Mouse (Mus musculus): ENCODE data around the gene Bmp7. TPM values are rescaled to one million over a fixed set of nuclear protein-coding genes. Genes with fewer than 3 reads are reported as not detected.
A peak's percentile ranks its signal among the peaks of the same experiment; 100 is the strongest.

Bmp7 gene
- polyA plus RNA-seq, 1 experiment from 2014 or later: 54.2 TPM

GRCm38 (mm10) chr2:172926311-172926710 lies 13.8 kb downstream of the Bmp7 start:
- H3K9ac ChIP-seq (ENCODE audit: low read depth, low read length): no peak overlapping the region
- WGBS: 84% methylated on average over 4 of the region's 4 CpGs
- no peaks in the 10 kb centered on the region for H3K36me3 ChIP-seq (ENCODE audit: control insufficient read depth, insufficient read depth, low read length)
- H3K27me3 ChIP-seq (ENCODE audit: control insufficient read depth, insufficient read depth, low read length): no peaks in the 10 kb centered on the region
- no peak for ATAC-seq (ENCODE audit: low FRiP score, low TSS enrichment)
- H3K4me3 ChIP-seq (ENCODE audit: low read length): no peak overlapping the region
- no peak overlapping the region for H3K27ac ChIP-seq (ENCODE audit: low read depth, low read length)
- peaks cover 36% of the 10 kb centered on the region for H3K4me1 ChIP-seq (ENCODE audit: control insufficient read depth, insufficient read depth, low read length)
- no peak overlapping the region for H3K4me2 ChIP-seq (replicated peaks; ENCODE audit: low read depth, low read length)
- H3K9me3 ChIP-seq (ENCODE audit: control insufficient read depth, low read length): no peaks in the 10 kb centered on the region

GRCm38 (mm10) chr2:172924961-172925360 lies 15.2 kb downstream of the Bmp7 start:
- Histone ChIP-seq H3K36me3 (ENCODE audit: control insufficient read depth, insufficient read depth, low read length) (no peaks in the 10 kb centered on the region), H3K4me3 (ENCODE audit: low read length) (no peak overlapping the region), H3K27me3 (ENCODE audit: control insufficient read depth, insufficient read depth, low read length) (no peaks in the 10 kb centered on the region), H3K4me2 (replicated peaks; ENCODE audit: low read depth, low read length) (no peak overlapping the region), H3K9ac (ENCODE audit: low read depth, low read length) (no peak overlapping the region), H3K9me3 (ENCODE audit: control insufficient read depth, low read length) (no peaks in the 10 kb centered on the region), H3K4me1 (ENCODE audit: control insufficient read depth, insufficient read depth, low read length) (peaks cover 22% of the 10 kb centered on the region), H3K27ac (ENCODE audit: low read depth, low read length) (no peak overlapping the region; the same call in 1 of the 2 replicates)
- 18% methylated on average over 6 of the region's 6 CpGs for WGBS
- peak; percentile 73 for ATAC-seq (ENCODE audit: low FRiP score, low TSS enrichment)

GRCm38 (mm10) chr2:172923198-172923597 lies 16.9 kb downstream of the Bmp7 start:
- Histone ChIP-seq H3K4me2 (replicated peaks; ENCODE audit: low read depth, low read length) (no peak overlapping the region), H3K4me1 (ENCODE audit: control insufficient read depth, insufficient read depth, low read length) (peaks cover 15% of the 10 kb centered on the region; the same call in 1 of the 2 replicates), H3K27ac (ENCODE audit: low read depth, low read length) (no peak overlapping the region), H3K4me3 (ENCODE audit: low read length) (no peak overlapping the region), H3K9me3 (ENCODE audit: control insufficient read depth, low read length) (no peaks in the 10 kb centered on the region), H3K9ac (ENCODE audit: low read depth, low read length) (no peak overlapping the region), H3K36me3 (ENCODE audit: control insufficient read depth, insufficient read depth, low read length) (no peaks in the 10 kb centered on the region), H3K27me3 (ENCODE audit: control insufficient read depth, insufficient read depth, low read length) (no peaks in the 10 kb centered on the region)
- ATAC-seq (ENCODE audit: low FRiP score, low TSS enrichment): no peak
- 88% methylated on average over 7 of the region's 7 CpGs for WGBS

- no peak overlapping the region for H3K4me2 ChIP-seq (replicated peaks; ENCODE audit: low read depth, low read length)
- H3K4me1 ChIP-seq (ENCODE audit: control insufficient read depth, insufficient read depth, low read length): peaks cover 10% of the 10 kb centered on the region; the same call in 1 of the 2 replicates
- H3K9me3 ChIP-seq (ENCODE audit: control insufficient read depth, low read length): no peaks in the 10 kb centered on the region
- no peak overlapping the region for H3K27ac ChIP-seq (ENCODE audit: low read depth, low read length)
- no peak overlapping the region for H3K9ac ChIP-seq (ENCODE audit: low read depth, low read length)
- no peak for ATAC-seq (ENCODE audit: low FRiP score, low TSS enrichment)
- WGBS: 72% methylated on average over 5 of the region's 5 CpGs
- H3K27me3 ChIP-seq (ENCODE audit: control insufficient read depth, insufficient read depth, low read length): no peaks in the 10 kb centered on the region
- H3K4me3 ChIP-seq (ENCODE audit: low read length): no peak overlapping the region
- H3K36me3 ChIP-seq (ENCODE audit: control insufficient read depth, insufficient read depth, low read length): no peaks in the 10 kb centered on the region
Observed at GRCm38 (mm10) chr2:172922597-172922996, 17.5 kb downstream of the Bmp7 start.

- H3K4me2 ChIP-seq (replicated peaks; ENCODE audit: low read depth, low read length): no peak overlapping the region
- 70% methylated on average over 14 of the region's 14 CpGs for whole genome bisulfite sequencing
- no peak overlapping the region for H3K9ac ChIP-seq (ENCODE audit: low read depth, low read length)
- H3K36me3 ChIP-seq (ENCODE audit: control insufficient read depth, insufficient read depth, low read length): no peaks in the 10 kb centered on the region
- peaks cover 5% of the 10 kb centered on the region; the same call in 1 of the 2 replicates for H3K4me1 ChIP-seq (ENCODE audit: control insufficient read depth, insufficient read depth, low read length)
- no peak overlapping the region for H3K4me3 ChIP-seq (ENCODE audit: low read length)
- no peak for ATAC-seq (ENCODE audit: low FRiP score, low TSS enrichment)
- no peaks in the 10 kb centered on the region for H3K27me3 ChIP-seq (ENCODE audit: control insufficient read depth, insufficient read depth, low read length)
- 0 out of 2 replicates have a peak overlapping the region, but pooled peaks have one; percentile 17 for H3K27ac ChIP-seq (ENCODE audit: low read depth, low read length)
- H3K9me3 ChIP-seq (ENCODE audit: control insufficient read depth, low read length): no peaks in the 10 kb centered on the region
Observed at GRCm38 (mm10) chr2:172914018-172914417, 26.1 kb downstream of the Bmp7 start.

- no peaks in the 10 kb centered on the region for H3K9me3 ChIP-seq (ENCODE audit: control insufficient read depth, low read length)
- no peak overlapping the region for H3K4me2 ChIP-seq (replicated peaks; ENCODE audit: low read depth, low read length)
- no peak for ATAC-seq (ENCODE audit: low FRiP score, low TSS enrichment)
- no peaks in the 10 kb centered on the region for H3K27me3 ChIP-seq (ENCODE audit: control insufficient read depth, insufficient read depth, low read length)
- H3K4me1 ChIP-seq (ENCODE audit: control insufficient read depth, insufficient read depth, low read length): peaks cover 5% of the 10 kb centered on the region; the same call in 1 of the 2 replicates
- H3K9ac ChIP-seq (ENCODE audit: low read depth, low read length): no peak overlapping the region
- H3K4me3 ChIP-seq (ENCODE audit: low read length): no peak overlapping the region
- 57% methylated on average over 5 of the region's 5 CpGs for WGBS
- H3K27ac ChIP-seq (ENCODE audit: low read depth, low read length): no peak overlapping the region; the same call in 1 of the 2 replicates
- H3K36me3 ChIP-seq (ENCODE audit: control insufficient read depth, insufficient read depth, low read length): no peaks in the 10 kb centered on the region
Observed at GRCm38 (mm10) chr2:172911715-172912114, 28.4 kb downstream of the Bmp7 start.

GRCm38 (mm10) chr2:172911157-172911556 lies 29.0 kb downstream of the Bmp7 start:
- H3K4me3 ChIP-seq (ENCODE audit: low read length): no peak overlapping the region
- 69% methylated on average over 6 of the region's 6 CpGs for WGBS
- H3K27me3 ChIP-seq (ENCODE audit: control insufficient read depth, insufficient read depth, low read length): no peaks in the 10 kb centered on the region
- H3K4me1 ChIP-seq (ENCODE audit: control insufficient read depth, insufficient read depth, low read length): peaks cover 5% of the 10 kb centered on the region; the same call in 1 of the 2 replicates
- no peak overlapping the region; the same call in 1 of the 2 replicates for H3K27ac ChIP-seq (ENCODE audit: low read depth, low read length)
- no peaks in the 10 kb centered on the region for H3K36me3 ChIP-seq (ENCODE audit: control insufficient read depth, insufficient read depth, low read length)
- no peak overlapping the region for H3K9ac ChIP-seq (ENCODE audit: low read depth, low read length)
- H3K9me3 ChIP-seq (ENCODE audit: control insufficient read depth, low read length): no peaks in the 10 kb centered on the region
- H3K4me2 ChIP-seq (replicated peaks; ENCODE audit: low read depth, low read length): no peak overlapping the region
- no peak for ATAC-seq (ENCODE audit: low FRiP score, low TSS enrichment)

GRCm38 (mm10) chr2:172909463-172909862 lies 30.7 kb downstream of the Bmp7 start:
- Histone ChIP-seq H3K27me3 (ENCODE audit: control insufficient read depth, insufficient read depth, low read length) (no peaks in the 10 kb centered on the region), H3K4me3 (ENCODE audit: low read length) (no peak overlapping the region), H3K36me3 (ENCODE audit: control insufficient read depth, insufficient read depth, low read length) (peaks cover 2% of the 10 kb centered on the region), H3K27ac (ENCODE audit: low read depth, low read length) (no peak overlapping the region), H3K9me3 (ENCODE audit: control insufficient read depth, low read length) (no peaks in the 10 kb centered on the region), H3K4me1 (ENCODE audit: control insufficient read depth, insufficient read depth, low read length) (peaks cover 5% of the 10 kb centered on the region; the same call in 1 of the 2 replicates), H3K4me2 (replicated peaks; ENCODE audit: low read depth, low read length) (no peak overlapping the region), H3K9ac (ENCODE audit: low read depth, low read length) (no peak overlapping the region)
- no peak for ATAC-seq (ENCODE audit: low FRiP score, low TSS enrichment)
- WGBS: 70% methylated on average over 6 of the region's 6 CpGs

- Histone ChIP-seq H3K36me3 (ENCODE audit: control insufficient read depth, insufficient read depth, low read length) (peaks cover 4% of the 10 kb centered on the region), H3K27me3 (ENCODE audit: control insufficient read depth, insufficient read depth, low read length) (no peaks in the 10 kb centered on the region), H3K9ac (ENCODE audit: low read depth, low read length) (no peak overlapping the region), H3K4me1 (ENCODE audit: control insufficient read depth, insufficient read depth, low read length) (peaks cover 8% of the 10 kb centered on the region; the same call in 1 of the 2 replicates), H3K27ac (ENCODE audit: low read depth, low read length) (no peak overlapping the region), H3K4me3 (ENCODE audit: low read length) (no peak overlapping the region), H3K4me2 (replicated peaks; ENCODE audit: low read depth, low read length) (no peak overlapping the region), H3K9me3 (ENCODE audit: control insufficient read depth, low read length) (no peaks in the 10 kb centered on the region)
- WGBS: 62% methylated on average over 9 of the region's 9 CpGs
- ATAC-seq (ENCODE audit: low FRiP score, low TSS enrichment): no peak
Observed at GRCm38 (mm10) chr2:172906146-172906545, 34.0 kb downstream of the Bmp7 start.
